Mouse (Mus musculus) midbrain, embryonic 12.5 days (tissue): ENCODE data around the gene Fasl. TPM values are rescaled to one million over a fixed set of nuclear protein-coding genes. Genes with fewer than 3 reads are reported as not detected.

Experiments
- ATAC-seq: fragments of 200-750 bp; cut with Nextera tagmentation; 2 replicates; pipeline ENCODE4 v1.8.0; 2017; ENCODE audit warnings: low read depth, moderate TSS enrichment, moderate library complexity; ENCODE audit not compliant: low FRiP score
- H3K27ac ChIP-seq: fragments of 300-500 bp; sonication (generic); replicated peaks from 2 replicates; pipeline ENCODE4 v1.5.1; 2016; ENCODE audit warnings: mild to moderate bottlenecking
- H3K27me3 ChIP-seq: fragments of 300-500 bp; sonication (generic); 2 replicates; pipeline ENCODE4 v1.6.1; 2016; ENCODE audit warnings: mild to moderate bottlenecking
- H3K36me3 ChIP-seq: fragments of 300-500 bp; sonication (generic); 2 replicates; pipeline ENCODE4 v1.6.1; 2016
- H3K4me1 ChIP-seq: fragments of 300-500 bp; sonication (generic); 2 replicates; pipeline ENCODE4 v1.6.1; 2016
- H3K4me2 ChIP-seq: fragments of 300-500 bp; sonication (generic); replicated peaks from 2 replicates; pipeline ENCODE4 v1.6.1; 2016; ENCODE audit warnings: mild to moderate bottlenecking, moderate library complexity
- H3K4me3 ChIP-seq: fragments of 300-500 bp; sonication (generic); 2 replicates; pipeline ENCODE4 v1.5.1; 2016; ENCODE audit warnings: mild to moderate bottlenecking
- H3K9ac ChIP-seq: fragments of 300-500 bp; sonication (generic); replicated peaks from 2 replicates; pipeline ENCODE4 v1.6.1; 2016; ENCODE audit warnings: mild to moderate bottlenecking, moderate library complexity
- H3K9me3 ChIP-seq: fragments of 300-500 bp; sonication (generic); 2 replicates; pipeline ENCODE4 v1.6.1; 2016; ENCODE audit warnings: mild to moderate bottlenecking
- WGBS: fragments of 180-500 bp; shearing (Covaris S2); methylation state at CpG from one replicate; pipeline ENCODE4 v1.1.7; 2016; 5-methylcytosine and 5-hydroxymethylcytosine counted together
- polyA plus RNA-seq: library from polyadenylated mRNA; unstranded; fragments of >200 nt; fragmentation: Nextera tagmentation; extraction: Ambion mirVana; gene quantifications from 2 replicates; pipeline ENCODE4 v1.2.1, GENCODE M21; 2016

Gene Fasl
- polyA plus RNA-seq, 1 experiment from 2014 or later = not detected

DNA sequence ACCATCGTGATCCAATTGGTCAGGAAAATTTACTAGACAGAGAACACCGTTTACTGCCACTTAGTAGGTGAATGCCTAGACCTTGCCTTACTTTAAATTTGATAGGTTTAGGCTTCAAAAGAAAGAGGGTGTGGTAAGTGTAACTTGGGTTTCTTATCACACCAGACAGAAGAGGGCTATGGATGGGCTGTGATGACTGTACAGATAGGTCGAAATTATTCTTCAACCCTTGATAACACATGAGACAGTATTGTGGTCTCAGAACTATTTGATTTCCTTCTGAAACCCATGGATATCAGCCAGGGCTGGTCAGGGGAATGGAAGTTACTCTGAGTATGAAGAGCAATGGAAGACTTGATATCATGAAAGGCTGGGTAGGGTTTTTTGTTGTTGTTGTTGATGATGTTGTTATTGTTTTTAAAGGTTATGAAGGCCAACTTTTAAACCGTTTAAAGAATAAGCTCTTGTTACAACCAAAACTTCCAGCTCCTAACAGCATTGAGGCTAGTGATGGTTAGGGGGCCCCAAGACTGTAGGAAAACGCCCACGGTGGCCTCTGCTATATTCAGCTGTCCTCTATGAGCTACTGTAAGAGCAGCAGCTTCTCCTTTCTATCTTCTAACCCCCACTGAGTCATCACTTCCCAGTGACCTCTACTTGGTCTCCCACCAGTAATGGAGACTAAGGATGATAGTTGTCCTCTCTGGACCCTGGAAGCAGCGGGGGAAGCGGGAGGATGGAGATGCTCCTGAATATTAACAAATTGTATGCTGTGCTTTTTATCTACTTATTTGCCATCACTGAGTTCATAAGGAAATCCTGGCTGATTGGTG is 3.8 kb upstream of the Fasl start:
- no peaks in the 10 kb centered on the region for H3K27me3 ChIP-seq
- WGBS = 91% methylated on average over 8 of the region's 8 CpGs
- H3K4me2 ChIP-seq = no peak overlapping the region
- no peaks in the 10 kb centered on the region for H3K9me3 ChIP-seq
- no peak for ATAC-seq
- no peak overlapping the region for H3K4me3 ChIP-seq
- H3K36me3 ChIP-seq = no peaks in the 10 kb centered on the region
- no peak overlapping the region for H3K9ac ChIP-seq
- H3K27ac ChIP-seq = no peak overlapping the region
- no peaks in the 10 kb centered on the region for H3K4me1 ChIP-seq

DNA sequence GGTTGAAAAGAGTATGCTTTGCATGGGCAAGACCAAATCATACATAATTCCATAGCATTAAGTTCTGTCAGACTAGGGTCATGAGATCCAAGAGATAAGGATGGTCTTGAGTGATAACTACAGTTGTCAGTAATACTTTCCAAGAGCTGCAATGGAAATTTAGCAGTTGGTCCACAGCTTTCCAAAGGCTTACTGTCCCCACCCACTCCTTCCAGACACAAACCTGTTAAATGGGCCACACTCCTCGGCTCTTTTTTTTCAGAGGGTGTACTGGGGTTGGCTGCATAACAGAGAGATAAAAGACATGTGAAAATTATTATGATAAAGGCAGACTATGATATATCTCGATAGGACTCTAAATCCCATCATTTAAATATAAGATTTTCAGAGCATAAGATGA is 5.6 kb downstream of the Fasl start:
- H3K27ac ChIP-seq = no peak overlapping the region
- H3K9ac ChIP-seq = no peak overlapping the region
- H3K4me3 ChIP-seq = no peak overlapping the region
- H3K4me2 ChIP-seq = no peak overlapping the region
- no peaks in the 10 kb centered on the region for H3K27me3 ChIP-seq
- no peak for ATAC-seq
- H3K4me1 ChIP-seq = no peaks in the 10 kb centered on the region
- 79% methylated on average over 2 of the region's 2 CpGs for WGBS
- H3K9me3 ChIP-seq = no peaks in the 10 kb centered on the region
- H3K36me3 ChIP-seq = no peaks in the 10 kb centered on the region

DNA sequence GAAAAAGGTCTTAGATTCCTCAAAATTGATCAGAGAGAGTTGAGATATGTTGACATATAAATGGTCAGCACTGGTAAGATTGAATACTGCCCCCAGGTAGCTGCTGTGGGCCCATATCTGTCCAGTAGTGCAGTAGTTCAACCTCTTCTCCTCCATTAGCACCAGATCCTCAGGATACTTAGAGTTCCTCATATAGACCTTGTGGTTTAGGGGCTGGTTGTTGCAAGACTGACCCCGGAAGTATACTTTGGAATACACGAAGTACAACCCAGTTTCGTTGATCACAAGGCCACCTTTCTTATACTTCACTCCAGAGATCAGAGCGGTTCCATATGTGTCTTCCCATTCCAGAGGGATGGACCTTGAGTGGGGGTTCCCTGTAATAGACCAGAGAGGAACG is 6.7 kb downstream of the Fasl start:
- no peak for ATAC-seq
- H3K4me3 ChIP-seq = no peak overlapping the region
- H3K4me1 ChIP-seq = no peaks in the 10 kb centered on the region
- H3K9ac ChIP-seq = no peak overlapping the region
- WGBS = 93% methylated on average over 5 of the region's 5 CpGs
- H3K36me3 ChIP-seq = no peaks in the 10 kb centered on the region
- H3K4me2 ChIP-seq = no peak overlapping the region
- no peak overlapping the region for H3K27ac ChIP-seq
- no peaks in the 10 kb centered on the region for H3K9me3 ChIP-seq
- H3K27me3 ChIP-seq = no peaks in the 10 kb centered on the region

DNA sequence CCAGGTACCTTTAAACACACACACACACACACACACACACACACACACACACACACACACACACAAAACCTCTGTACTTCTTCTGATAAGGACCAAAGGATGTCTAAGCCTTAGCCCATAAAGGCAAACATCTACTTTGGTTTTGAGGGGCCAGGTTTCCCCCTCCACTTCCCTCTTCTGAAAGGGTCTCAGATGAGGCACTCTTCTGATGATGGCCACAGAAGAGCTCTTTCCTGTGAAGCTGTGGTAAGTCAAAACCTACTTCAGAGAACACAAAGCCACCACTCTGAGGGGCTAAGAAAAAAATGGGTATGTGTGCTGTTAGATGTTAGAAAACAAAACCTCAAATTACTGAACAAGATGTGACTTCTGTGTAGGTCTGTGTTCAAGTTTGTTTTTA is 9.2 kb downstream of the Fasl start:
- H3K9me3 ChIP-seq = no peaks in the 10 kb centered on the region
- H3K27me3 ChIP-seq = no peaks in the 10 kb centered on the region
- no peak overlapping the region for H3K4me2 ChIP-seq
- no peaks in the 10 kb centered on the region for H3K4me1 ChIP-seq
- H3K4me3 ChIP-seq = no peak overlapping the region
- no peak overlapping the region for H3K9ac ChIP-seq
- H3K27ac ChIP-seq = no peak overlapping the region
- ATAC-seq = no peak
- H3K36me3 ChIP-seq = no peaks in the 10 kb centered on the region

DNA sequence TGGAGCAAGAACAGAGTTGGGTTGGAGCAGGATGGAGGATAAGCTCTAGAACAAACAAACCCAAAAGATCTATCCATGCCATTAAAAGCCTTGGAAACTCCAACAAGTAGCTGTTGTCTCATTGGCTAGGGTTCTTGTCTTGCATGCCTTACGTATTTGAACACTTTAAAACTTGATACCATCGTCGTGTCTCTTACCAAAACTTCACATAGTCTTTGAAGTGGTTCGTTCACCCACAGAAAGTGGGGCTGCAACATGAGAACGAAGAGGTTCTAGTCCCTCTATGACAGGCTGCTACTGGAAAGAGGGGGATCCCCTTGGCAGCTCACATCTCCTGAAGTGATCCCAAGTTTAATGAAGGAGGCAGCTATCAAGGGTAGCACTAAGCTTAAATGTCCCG is 13.1 kb downstream of the Fasl start:
- no peaks in the 10 kb centered on the region for H3K4me1 ChIP-seq
- no peak overlapping the region for H3K4me2 ChIP-seq
- no peaks in the 10 kb centered on the region for H3K9me3 ChIP-seq
- WGBS = 85% methylated on average over 6 of the region's 6 CpGs
- H3K4me3 ChIP-seq = no peak overlapping the region
- H3K27me3 ChIP-seq = no peaks in the 10 kb centered on the region
- no peak overlapping the region for H3K27ac ChIP-seq
- no peak for ATAC-seq
- no peaks in the 10 kb centered on the region for H3K36me3 ChIP-seq
- H3K9ac ChIP-seq = no peak overlapping the region

DNA sequence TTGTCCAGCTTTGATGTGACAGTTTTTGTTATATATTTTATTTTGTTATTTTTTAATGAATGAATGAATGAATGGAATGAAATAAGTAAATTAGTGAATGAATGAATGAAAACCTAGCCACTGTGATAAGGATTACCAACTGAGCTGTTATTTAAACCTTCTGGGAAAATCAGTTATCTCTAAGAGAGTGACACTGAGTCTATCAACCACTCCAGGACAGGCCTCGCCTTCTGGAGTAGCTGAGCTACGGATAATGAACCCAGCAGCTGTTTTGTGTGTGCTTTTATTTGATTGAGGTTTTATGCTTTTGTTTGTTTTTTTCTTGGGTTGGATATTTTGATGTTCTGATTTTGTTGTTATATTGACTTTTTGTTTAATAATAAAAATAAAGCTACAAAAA is 17.0 kb downstream of the Fasl start:
- H3K4me1 ChIP-seq = no peaks in the 10 kb centered on the region
- H3K4me3 ChIP-seq = no peak overlapping the region
- no peak for ATAC-seq
- H3K9me3 ChIP-seq = no peaks in the 10 kb centered on the region
- H3K36me3 ChIP-seq = no peaks in the 10 kb centered on the region
- H3K4me2 ChIP-seq = no peak overlapping the region
- no peak overlapping the region for H3K27ac ChIP-seq
- H3K9ac ChIP-seq = no peak overlapping the region
- WGBS = 82% methylated on average over 2 of the region's 2 CpGs
- H3K27me3 ChIP-seq = no peaks in the 10 kb centered on the region

DNA sequence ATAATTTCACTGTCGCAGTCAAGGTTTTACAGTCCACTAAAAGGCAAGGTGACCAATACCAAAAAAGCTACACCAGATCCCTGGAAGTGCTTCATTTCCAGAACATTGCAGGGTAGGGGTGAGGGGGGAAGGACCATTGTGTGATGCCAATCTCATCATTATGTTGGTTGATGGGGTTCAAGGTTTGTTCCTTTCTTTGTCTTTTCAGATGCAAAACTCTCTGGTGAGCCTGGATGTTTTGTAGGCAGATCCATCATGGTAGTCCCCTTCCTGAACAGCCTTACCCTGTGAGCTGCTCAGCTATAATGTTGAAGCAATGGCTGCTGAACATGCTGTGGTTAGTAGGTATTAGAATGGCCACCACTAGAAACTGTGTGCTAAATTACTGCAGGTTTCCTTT is 19.0 kb downstream of the Fasl start:
- no peak overlapping the region for H3K9ac ChIP-seq
- ATAC-seq = no peak
- H3K4me3 ChIP-seq = no peak overlapping the region
- WGBS = 93% methylated on average over 1 of the region's 1 CpGs
- H3K9me3 ChIP-seq = no peaks in the 10 kb centered on the region
- no peak overlapping the region for H3K4me2 ChIP-seq
- H3K4me1 ChIP-seq = no peaks in the 10 kb centered on the region
- H3K27me3 ChIP-seq = no peaks in the 10 kb centered on the region
- no peak overlapping the region for H3K27ac ChIP-seq
- H3K36me3 ChIP-seq = no peaks in the 10 kb centered on the region

DNA sequence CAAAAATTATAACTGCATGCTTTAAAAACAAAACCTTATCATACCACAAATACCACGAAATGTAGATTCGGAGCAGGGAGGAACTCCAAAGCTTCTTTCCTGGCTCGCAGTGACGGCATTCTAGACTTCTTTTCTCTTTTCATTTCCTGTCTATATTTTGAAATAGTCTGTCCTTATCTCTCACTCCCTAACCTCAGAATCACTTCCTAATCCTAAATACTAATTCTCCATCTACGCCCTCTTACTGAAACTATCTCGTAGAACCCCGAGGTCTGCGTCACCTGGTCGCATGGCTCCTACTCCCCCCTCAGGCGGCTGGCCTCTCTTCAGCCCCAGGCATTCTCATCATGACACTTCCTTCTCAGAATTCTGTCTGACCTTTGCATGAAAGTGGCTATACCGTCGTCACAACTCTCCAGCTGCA is 21.2 kb downstream of the Fasl start:
- WGBS = 69% methylated on average over 12 of the region's 12 CpGs
- Histone ChIP-seq H3K9me3 (no peaks in the 10 kb centered on the region), H3K4me3 (no peak overlapping the region), H3K4me2 (no peak overlapping the region), H3K27me3 (no peaks in the 10 kb centered on the region), H3K4me1 (no peaks in the 10 kb centered on the region), H3K9ac (no peak overlapping the region), H3K27ac (no peak overlapping the region), H3K36me3 (no peaks in the 10 kb centered on the region)
- ATAC-seq = no peak

DNA sequence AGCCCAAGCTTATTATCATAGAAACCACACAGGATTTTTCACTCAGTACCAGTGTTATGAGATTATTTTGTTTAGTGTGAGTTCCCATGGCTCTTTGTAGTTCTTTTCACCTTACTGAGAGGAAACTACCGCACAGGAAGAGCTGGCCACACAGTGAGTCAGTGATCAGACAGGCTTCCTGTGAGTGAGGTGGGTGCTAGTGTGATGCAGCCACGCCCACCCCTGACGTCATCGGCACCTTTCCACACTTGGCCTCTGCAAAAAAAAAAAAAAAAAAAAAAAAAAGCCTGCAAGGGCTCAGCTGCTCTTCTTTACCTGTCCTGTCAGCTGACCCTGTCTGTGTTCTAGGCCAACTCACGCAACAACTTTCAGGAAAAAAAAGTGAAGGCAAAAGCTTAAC is 21.6 kb downstream of the Fasl start:
- ATAC-seq = no peak
- WGBS = 56% methylated on average over 5 of the region's 5 CpGs
- no peak overlapping the region for H3K4me3 ChIP-seq

DNA sequence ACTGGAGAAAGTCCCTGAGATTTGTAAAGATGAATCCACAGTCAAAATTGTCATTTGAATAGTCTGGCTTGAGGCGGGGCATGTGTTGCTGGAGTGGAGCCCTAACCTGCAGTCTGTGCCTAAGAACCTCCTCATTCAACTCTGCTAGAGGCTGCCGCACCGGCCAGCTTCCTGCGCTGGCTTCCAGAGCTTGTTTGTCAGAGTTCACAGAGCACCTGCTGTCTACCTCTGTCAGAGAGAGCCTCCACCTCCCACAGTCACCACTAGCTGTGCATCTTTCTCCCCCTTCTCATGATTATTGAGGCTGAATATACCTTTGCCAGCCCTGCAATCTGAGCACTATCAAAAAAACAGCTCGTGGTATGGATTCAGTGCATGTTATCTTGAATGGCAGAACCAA is 22.4 kb downstream of the Fasl start:
- no peaks in the 10 kb centered on the region for H3K27me3 ChIP-seq
- H3K27ac ChIP-seq = no peak overlapping the region
- no peak overlapping the region for H3K4me3 ChIP-seq
- ATAC-seq = no peak
- WGBS = 46% methylated on average over 5 of the region's 5 CpGs
- H3K9me3 ChIP-seq = no peaks in the 10 kb centered on the region
- no peaks in the 10 kb centered on the region for H3K36me3 ChIP-seq
- H3K4me1 ChIP-seq = no peaks in the 10 kb centered on the region
- no peak overlapping the region for H3K4me2 ChIP-seq
- no peak overlapping the region for H3K9ac ChIP-seq

More for the DNA sequence above, 21.6 kb downstream of the Fasl start:
- H3K4me2 ChIP-seq = no peak overlapping the region
- no peaks in the 10 kb centered on the region for H3K4me1 ChIP-seq
- H3K36me3 ChIP-seq = no peaks in the 10 kb centered on the region
- H3K9me3 ChIP-seq = no peaks in the 10 kb centered on the region
- H3K27me3 ChIP-seq = no peaks in the 10 kb centered on the region
- H3K9ac ChIP-seq = no peak overlapping the region
- no peak overlapping the region for H3K27ac ChIP-seq

DNA sequence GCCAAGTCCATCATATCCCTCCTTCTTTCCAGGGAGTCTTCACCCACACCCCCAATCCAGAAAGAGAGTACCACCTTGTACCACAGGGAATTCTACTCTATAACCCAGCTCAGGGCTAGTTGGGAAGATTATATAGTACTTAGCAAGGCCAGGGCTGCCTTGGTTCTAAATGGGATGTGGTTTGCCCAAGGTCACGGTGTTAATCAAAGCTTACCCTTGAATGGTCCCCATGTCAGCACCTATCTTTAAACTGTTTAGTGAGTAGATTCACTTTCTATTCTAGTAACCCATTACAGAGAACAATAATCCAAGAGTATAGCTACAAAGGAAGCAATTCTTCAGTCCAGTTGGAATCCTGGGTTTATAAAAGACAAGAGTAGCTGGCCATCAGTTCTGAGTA is 23.3 kb downstream of the Fasl start:
- Histone ChIP-seq H3K9ac (no peak overlapping the region), H3K27ac (no peak overlapping the region), H3K4me2 (no peak overlapping the region), H3K4me3 (no peak overlapping the region), H3K36me3 (no peaks in the 10 kb centered on the region), H3K4me1 (no peaks in the 10 kb centered on the region), H3K9me3 (no peaks in the 10 kb centered on the region), H3K27me3 (no peaks in the 10 kb centered on the region)
- 93% methylated on average over 1 of the region's 1 CpGs for WGBS
- ATAC-seq = no peak

DNA sequence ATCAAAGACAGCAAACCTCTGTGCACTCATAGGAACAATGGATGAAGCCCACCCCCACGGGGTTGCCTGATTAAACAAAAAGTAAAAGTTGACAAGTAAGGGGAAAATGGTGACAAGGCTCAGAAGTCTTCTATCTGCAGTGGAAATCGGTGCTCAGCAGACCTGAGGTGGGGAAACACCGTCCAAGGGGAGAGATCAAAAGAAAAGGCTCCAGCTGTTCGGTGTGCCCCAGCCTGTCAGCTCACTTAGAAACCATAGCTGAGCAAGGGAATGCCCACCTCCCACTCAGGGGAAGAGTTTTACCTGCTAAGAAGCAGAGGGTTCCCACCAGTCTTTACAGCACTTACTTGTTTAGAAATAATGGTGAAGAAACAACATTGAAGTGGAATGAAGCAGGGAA is 26.7 kb downstream of the Fasl start:
- Histone ChIP-seq H3K4me1 (no peaks in the 10 kb centered on the region), H3K36me3 (no peaks in the 10 kb centered on the region), H3K4me2 (no peak overlapping the region), H3K27ac (no peak overlapping the region), H3K27me3 (no peaks in the 10 kb centered on the region), H3K9ac (no peak overlapping the region), H3K4me3 (no peak overlapping the region), H3K9me3 (no peaks in the 10 kb centered on the region)
- WGBS = 43% methylated on average over 4 of the region's 4 CpGs
- no peak for ATAC-seq

DNA sequence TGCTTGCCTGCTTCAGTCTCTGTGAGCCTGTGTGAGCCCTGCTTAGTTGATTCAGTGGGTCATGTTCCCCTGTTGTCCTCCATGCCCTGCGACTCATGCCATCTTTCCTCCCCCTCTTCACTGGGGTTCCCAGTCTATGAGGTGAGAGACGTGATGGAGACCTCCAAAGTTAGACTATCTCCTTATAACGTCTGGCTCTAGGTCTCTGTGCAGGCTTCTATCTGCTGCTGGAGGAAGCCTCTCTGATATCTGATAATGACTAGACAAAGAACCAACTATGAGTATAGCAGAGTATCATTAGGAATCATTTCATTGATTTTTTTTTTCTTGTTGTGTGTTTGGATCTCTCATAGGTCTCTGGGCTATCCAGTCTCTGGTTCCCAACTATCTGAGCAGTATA is 31.7 kb downstream of the Fasl start:
- WGBS = 81% methylated on average over 3 of the region's 3 CpGs
- H3K27ac ChIP-seq = no peak overlapping the region
- H3K4me3 ChIP-seq = no peak overlapping the region
- ATAC-seq = no peak
- no peaks in the 10 kb centered on the region for H3K4me1 ChIP-seq
- no peaks in the 10 kb centered on the region for H3K9me3 ChIP-seq
- no peak overlapping the region for H3K9ac ChIP-seq
- no peaks in the 10 kb centered on the region for H3K36me3 ChIP-seq
- no peaks in the 10 kb centered on the region for H3K27me3 ChIP-seq
- no peak overlapping the region for H3K4me2 ChIP-seq
